Mouse (Mus musculus) gonadal fat pad, adult 2 months (tissue): ENCODE data around the gene Chchd4. TPM values are rescaled to one million over a fixed set of nuclear protein-coding genes. Genes with fewer than 3 reads are reported as not detected.

Source experiments
- polyA plus RNA-seq: library from polyadenylated mRNA; depleted of rRNA; stranded (reverse); fragments of >200 nt; gene quantifications from 2 replicates; pipeline ENCODE4 v1.2.3, GENCODE M21; 2012; rRNA removed

The Chchd4 gene
- polyA plus RNA-seq, 1 experiment: 6.0 TPM

Other genes with a start within 250 kb of the Chchd4 start
- not detected in 2 replicates for gene Wnt7a, start 62.2 kb downstream of the Chchd4 start, polyA plus RNA-seq
- 91.3 and 109 TPM in 2 replicates for gene Tmem43, start 157 bp upstream of the Chchd4 start, polyA plus RNA-seq
- gene Xpc, start 42.3 kb upstream of the Chchd4 start, polyA plus RNA-seq: 12.1 and 14.3 TPM in 2 replicates
- gene Lsm3, start 42.4 kb upstream of the Chchd4 start, polyA plus RNA-seq: 27.8 and 35.8 TPM in 2 replicates
- gene Slc6a6, start 210.5 kb upstream of the Chchd4 start, polyA plus RNA-seq: 51.6 and 58.7 TPM in 2 replicates